Mouse (Mus musculus) c-Kit-positive CD71-negative TER-119-negative erythroid progenitor cells, embryonic 14.5 days (primary cell): Measurements from ENCODE around the gene Tpbpb.
"Not testable (repeated sequence)": the region's sequence is repeated elsewhere in the genome, so short reads cannot be mapped to it uniquely, and the experiment has no call there.

ENCODE experiments used
- DNase-seq: peaks from one replicate; pipeline ENCODE4 v3.0.0-alpha.2; 2013; ENCODE audit warnings: low read depth

The Tpbpb gene

DNA sequence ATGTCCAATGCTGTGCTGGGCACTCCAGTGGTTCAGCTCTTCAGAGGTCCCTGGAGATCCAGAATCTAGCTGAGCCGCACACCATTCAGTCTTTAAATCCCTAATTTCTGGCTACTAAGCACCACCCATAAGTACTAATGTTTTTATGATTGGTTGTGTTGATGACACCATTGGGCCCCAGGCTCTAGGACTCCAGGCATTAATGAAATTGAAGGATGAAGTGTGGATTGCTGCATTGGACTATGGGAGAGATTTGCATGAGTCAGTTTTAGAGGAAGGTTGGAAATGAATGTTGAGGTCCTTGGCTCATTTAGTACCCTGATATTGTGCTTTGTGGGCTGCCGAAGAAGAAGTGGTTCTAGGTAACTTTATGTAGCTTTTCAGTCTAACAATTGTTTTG, at the start of gene Tpbpb:
TSS of gene Tpbpb (minus strand) at position 101 of the 400 bp plus-strand sequence.
- not testable (repeated sequence) for DNase-seq

DNA sequence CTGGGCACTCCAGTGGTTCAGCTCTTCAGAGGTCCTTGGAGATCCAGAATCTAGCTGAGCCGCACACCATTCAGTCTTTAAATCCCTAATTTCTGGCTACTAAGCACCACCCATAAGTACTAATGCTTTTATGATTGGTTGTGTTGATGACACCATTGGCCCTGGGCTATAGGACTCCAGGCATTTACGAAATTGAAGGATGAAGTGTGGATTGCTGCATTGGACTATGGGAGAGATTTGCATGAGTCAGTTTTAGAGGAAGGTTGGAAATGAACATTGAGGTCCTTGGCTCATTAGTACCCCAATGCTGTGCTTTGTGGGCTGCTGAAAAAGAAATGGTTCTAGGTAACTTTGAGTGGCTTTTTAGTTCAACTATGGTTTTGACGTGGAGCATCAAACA, 37.2 kb upstream of the Tpbpb start, which contains the start of gene Tpbpa:
TSS of gene Tpbpa (minus strand) at position 101 of the 400 bp plus-strand sequence.
- not testable (repeated sequence) for DNase-seq

DNA sequence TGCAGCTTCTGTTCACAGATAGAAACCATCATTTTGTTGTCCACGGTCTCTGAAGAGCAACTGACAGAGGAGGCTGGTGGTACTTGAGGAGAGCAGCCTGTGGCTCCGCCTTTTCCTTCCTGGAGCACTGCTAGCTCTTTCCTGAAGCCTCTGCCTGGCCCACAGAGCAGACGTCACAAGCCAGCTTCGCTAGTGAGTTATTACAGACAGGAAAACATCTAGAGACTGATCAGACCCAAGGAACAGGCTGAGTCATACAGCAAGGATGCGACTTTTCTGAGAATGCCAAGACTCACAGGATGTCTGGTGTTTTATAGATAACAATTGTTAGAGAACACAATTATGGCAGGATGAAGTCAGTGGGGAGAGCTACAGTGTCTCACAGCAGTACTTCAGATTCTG, 31.8 kb upstream of the Tpbpb start, which contains the start of the genes Gm49391 and Ctla2a:
TSS of gene Gm49391 (minus strand) at position 72 of the 402 bp plus-strand sequence.
TSS of gene Ctla2a (minus strand) at position 126 of the 402 bp plus-strand sequence.
- DNase-seq, result peak; percentile 69

DNA sequence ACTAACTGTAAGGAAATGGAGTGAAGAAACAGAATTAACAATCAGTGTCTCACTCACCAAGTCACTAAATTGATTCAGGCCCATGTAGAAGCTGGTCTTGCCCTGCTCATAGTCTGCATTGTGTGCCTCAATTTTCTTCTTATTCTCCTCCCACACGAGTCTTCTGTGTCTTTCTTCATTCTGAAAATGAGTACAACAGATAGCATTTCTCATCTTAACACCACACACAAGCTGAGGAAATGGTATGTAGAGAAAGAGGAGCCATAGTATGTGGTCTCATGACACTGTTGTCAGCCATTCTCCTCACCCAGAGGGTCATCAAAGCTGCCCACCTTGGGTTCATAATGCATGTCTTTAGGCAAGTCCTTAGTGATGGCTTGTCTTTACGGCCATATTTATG, 30.8 kb upstream of the Tpbpb start, which contains the start of gene Gm49393:
TSS of gene Gm49393 (minus strand) at position 101 of the 400 bp plus-strand sequence.
- DNase-seq, result not testable (repeated sequence)

DNA sequence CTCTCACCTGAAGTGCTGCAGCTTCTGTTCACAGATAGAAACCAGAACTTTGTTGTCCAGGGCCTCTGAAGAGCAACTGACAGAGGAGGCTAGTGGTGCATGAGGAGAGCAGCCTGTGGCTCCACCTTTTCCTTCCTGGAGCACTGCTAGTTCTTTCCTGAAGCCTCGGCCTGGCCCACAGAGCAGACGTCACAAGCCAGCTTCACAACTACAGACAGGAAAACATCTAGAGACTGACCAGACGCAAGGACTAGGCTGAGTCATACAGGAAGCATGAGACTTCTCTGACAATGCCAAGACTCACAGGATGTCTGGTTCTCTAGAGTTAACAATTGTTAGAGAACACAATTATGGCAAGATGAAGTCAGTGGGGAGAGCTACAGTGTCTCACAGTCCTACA, 7.4 kb downstream of the Tpbpb start, which contains the start of gene Ctla2b:
TSS of gene Ctla2b (minus strand) at position 120 of the 400 bp plus-strand sequence.
- DNase-seq, result peak; percentile 60

DNA sequence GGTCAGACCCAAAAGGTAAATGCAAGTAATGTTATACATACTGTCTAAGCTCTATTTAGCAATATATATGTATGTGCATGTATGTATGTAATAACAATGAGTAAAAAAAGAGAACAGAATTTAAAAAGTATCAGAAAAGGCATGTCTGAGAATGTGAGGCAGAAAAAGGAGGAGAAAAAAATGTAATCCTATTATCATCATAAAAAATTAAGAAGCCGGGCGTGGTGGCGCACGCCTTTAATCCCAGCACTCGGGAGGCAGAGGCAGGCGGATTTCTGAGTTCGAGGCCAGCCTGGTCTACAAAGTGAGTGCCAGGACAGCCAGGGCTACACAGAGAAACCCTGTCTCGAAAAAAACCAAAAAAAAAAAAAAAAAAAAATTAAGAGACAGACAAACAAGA, 7.9 kb downstream of the Tpbpb start, which contains the start of gene Gm49392:
TSS of gene Gm49392 (minus strand) at position 101 of the 400 bp plus-strand sequence.
- DNase-seq, result not testable (repeated sequence)

DNA sequence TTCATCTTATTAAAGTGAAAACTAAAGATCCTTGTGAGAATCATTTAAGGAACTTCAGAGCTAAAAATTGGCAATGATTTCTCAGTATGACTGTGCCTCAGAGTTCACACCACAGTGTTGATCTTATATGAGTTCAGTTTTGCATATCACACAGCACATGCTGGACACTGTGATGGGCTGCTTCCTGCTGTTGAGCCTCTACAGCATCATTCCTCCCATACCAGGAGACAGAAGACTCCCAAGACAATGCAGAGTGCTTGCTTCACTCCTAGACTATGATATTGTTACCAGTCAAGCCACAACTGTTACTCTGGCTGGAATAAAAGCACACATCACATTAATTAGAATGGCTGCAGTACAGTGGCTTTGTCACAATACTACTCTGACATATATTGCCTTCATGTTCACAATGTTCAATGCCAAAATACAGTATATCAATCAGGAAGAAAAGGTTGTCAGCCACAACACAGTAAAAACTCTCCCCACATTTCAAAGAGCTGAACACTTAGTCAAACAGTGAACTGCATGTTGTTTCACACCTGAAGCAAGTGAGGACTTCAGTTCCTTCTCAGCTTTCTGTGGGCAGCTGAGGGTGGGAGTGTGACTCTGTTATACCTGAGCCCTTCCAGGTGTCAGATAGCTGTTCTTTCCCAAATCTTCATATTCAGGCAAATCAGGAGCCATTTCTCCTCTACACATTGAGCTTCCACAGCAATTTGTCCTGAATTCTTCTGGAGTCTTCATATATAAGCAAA, 9.1 kb downstream of the Tpbpb start:
- DNase-seq, result no peak

DNA sequence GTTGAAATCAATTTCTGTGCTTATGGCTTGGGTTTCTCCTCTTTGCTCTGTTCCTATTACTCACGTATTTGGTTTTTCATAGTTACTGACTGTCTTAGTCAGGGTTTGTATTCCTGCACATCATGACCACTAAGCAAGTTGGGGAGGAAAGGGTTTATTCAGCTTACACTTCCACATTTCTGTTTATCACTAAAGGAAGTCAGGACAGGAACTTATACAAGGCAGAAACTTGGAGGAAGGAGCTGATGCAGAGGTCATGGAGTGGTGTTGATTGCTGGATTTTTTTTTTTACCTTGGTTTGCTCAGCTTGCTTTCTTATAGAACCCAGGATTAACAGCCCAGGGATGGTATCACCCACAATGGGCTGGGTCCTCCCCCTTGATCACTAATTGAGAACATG, 12.4 kb downstream of the Tpbpb start:
- no peak for DNase-seq

DNA sequence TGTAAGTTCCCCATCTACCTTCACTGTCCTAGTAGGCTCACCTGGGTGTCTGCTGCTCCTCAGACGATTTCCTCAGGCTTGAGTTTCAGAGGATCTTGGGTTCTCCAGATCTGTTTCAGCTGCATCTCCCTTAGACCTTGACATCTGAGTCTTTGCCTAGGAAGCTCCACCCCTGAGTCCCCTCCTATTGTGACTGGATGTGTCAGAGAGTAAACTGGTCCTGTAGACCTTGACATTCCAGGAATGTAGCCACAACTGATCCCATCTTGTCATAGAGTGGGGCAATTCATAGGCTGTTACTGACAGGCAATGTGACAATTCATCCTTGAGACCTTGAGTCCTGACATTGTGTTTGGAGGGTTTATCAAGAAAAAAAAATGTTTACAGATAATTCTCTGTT, 40.4 kb downstream of the Tpbpb start, which contains the start of gene 4930486L24Rik:
TSS of gene 4930486L24Rik (minus strand) at position 195 of the 400 bp plus-strand sequence.
- no peak for DNase-seq
